Mouse (Mus musculus) erythroid progenitor cell, adult 5-6 weeks (primary cell): Measurements from ENCODE around the gene Stxbp4. TPM values are rescaled to one million over a fixed set of nuclear protein-coding genes. Genes with fewer than 3 reads are reported as not detected.

Experiments
- ATAC-seq: replicated peaks from 2 replicates; pipeline ENCODE4 v1.8.0; 2016; ENCODE audit warnings: moderate number of reproducible peaks, mild to moderate bottlenecking, moderate TSS enrichment, inconsistent platforms; ENCODE audit not compliant: poor library complexity, low FRiP score, severe bottlenecking
- total RNA-seq, 2 experiments: library from RNA; stranded (forward) in 1 of 2; stranded (reverse) in 1 of 2; fragments of 150-400 nt in 1 of 2; fragments of 186-747, 209-891 nt in 1 of 2; gene quantifications; 2 replicates each; pipeline versions ENCODE4 v1.2.3 to v1.2.4; 2015 to 2017; ENCODE audit warnings: low replicate concordance in 2 of 2

Gene Stxbp4
- total RNA-seq, 2 experiments from 2014 or later = 50.9 to 65.4 TPM

GRCm38 (mm10) chr11:90652603-90653002 lies 14.7 kb upstream of the Stxbp4 start:
- ATAC-seq = no peak

- no peak for ATAC-seq
Measured at GRCm38 (mm10) chr11:90650231-90650885, 12.5 kb upstream of the Stxbp4 start.

GRCm38 (mm10) chr11:90649777-90650176 lies 11.9 kb upstream of the Stxbp4 start:
- ATAC-seq = no peak

GRCm38 (mm10) chr11:90638312-90638830 lies 487 bp upstream of the Stxbp4 start:
- ATAC-seq = peak; percentile 65

GRCm38 (mm10) chr11:90634661-90635060 lies 3.2 kb downstream of the Stxbp4 start:
- ATAC-seq = no peak

- no peak for ATAC-seq
Measured at GRCm38 (mm10) chr11:90632480-90632879, 5.4 kb downstream of the Stxbp4 start.

- ATAC-seq = no peak
Measured at GRCm38 (mm10) chr11:90627751-90628150, 10.1 kb downstream of the Stxbp4 start.

GRCm38 (mm10) chr11:90625174-90625573 lies 12.7 kb downstream of the Stxbp4 start:
- ATAC-seq = no peak

GRCm38 (mm10) chr11:90623477-90623876 lies 14.4 kb downstream of the Stxbp4 start:
- ATAC-seq = peak; percentile 66; the same call in 1 of the 2 replicates

- ATAC-seq = no peak
Measured at GRCm38 (mm10) chr11:90622500-90622899, 15.4 kb downstream of the Stxbp4 start.

- no peak for ATAC-seq
Measured at GRCm38 (mm10) chr11:90622044-90622443, 15.8 kb downstream of the Stxbp4 start.

- ATAC-seq = peak; percentile 46; the same call in 1 of the 2 replicates
Measured at GRCm38 (mm10) chr11:90616431-90616830, 21.5 kb downstream of the Stxbp4 start.

- no peak for ATAC-seq
Measured at GRCm38 (mm10) chr11:90614743-90615142, 23.1 kb downstream of the Stxbp4 start.

GRCm38 (mm10) chr11:90612118-90612517 lies 25.8 kb downstream of the Stxbp4 start:
- ATAC-seq = no peak

- ATAC-seq = no peak
Measured at GRCm38 (mm10) chr11:90603066-90603465, 34.8 kb downstream of the Stxbp4 start.

- no peak for ATAC-seq
Measured at GRCm38 (mm10) chr11:90595826-90596225, 42.1 kb downstream of the Stxbp4 start.

- ATAC-seq = no peak
Measured at GRCm38 (mm10) chr11:90590996-90591395, 46.9 kb downstream of the Stxbp4 start.

- no peak for ATAC-seq
Measured at GRCm38 (mm10) chr11:90586203-90586602, 51.7 kb downstream of the Stxbp4 start.

GRCm38 (mm10) chr11:90585754-90586153 lies 52.1 kb downstream of the Stxbp4 start:
- no peak for ATAC-seq

GRCm38 (mm10) chr11:90577057-90577780 lies 60.7 kb downstream of the Stxbp4 start:
- no peak for ATAC-seq
